Mouse (Mus musculus) MEL (cell line): ENCODE results near the gene Phlda2. TPM values are rescaled to one million over a fixed set of nuclear protein-coding genes. Genes with fewer than 3 reads are reported as not detected.

Source experiments
- DNase-seq: peaks from one replicate; pipeline ENCODE4 v3.0.0; 2011; ENCODE audit warnings: low read depth, low spot score
- H3K27ac ChIP-seq: 2 replicates; pipeline ENCODE4 v1.5.1; 2012; ENCODE audit warnings: low read depth, mild to moderate bottlenecking, control low read depth, low read length, moderate library complexity; ENCODE audit not compliant: control insufficient read depth
- H3K27me3 ChIP-seq, 2 experiments: fragments of 150-350 bp in 1 of 2; sonication (generic) in 1 of 2; 2 replicates each; pipeline ENCODE4 v1.6.1; 2012; ENCODE audit warnings: low read length in 2 of 2, mild to moderate bottlenecking in 2 of 2, improper control_type of control experiment in 1 of 2, moderate library complexity in 1 of 2; ENCODE audit not compliant: insufficient read depth in 2 of 2, control insufficient read depth in 1 of 2
- H3K36me3 ChIP-seq, 2 experiments: 2 replicates each; pipeline ENCODE4 v1.6.1; 2012 to 2014; ENCODE audit warnings: low read length in 2 of 2, improper control_type of control experiment in 1 of 2, inconsistent platforms in 1 of 2, mild to moderate bottlenecking in 1 of 2; ENCODE audit not compliant: insufficient read depth in 2 of 2, control insufficient read depth in 1 of 2
- H3K4me1 ChIP-seq, 2 experiments: fragments of 150-350 bp in 1 of 2; sonication (generic) in 1 of 2; 2 replicates each; pipeline ENCODE4 v1.6.1; 2012; ENCODE audit warnings: low read length in 2 of 2, improper control_type of control experiment in 1 of 2, mild to moderate bottlenecking in 1 of 2; ENCODE audit not compliant: insufficient read depth in 2 of 2, control insufficient read depth in 1 of 2
- H3K4me3 ChIP-seq, 2 experiments: fragments of 150-350 bp in 1 of 2; sonication (generic) in 1 of 2; 2 replicates each; pipeline ENCODE4 v1.5.1; 2012; ENCODE audit warnings: low read depth in 2 of 2, low read length in 2 of 2, mild to moderate bottlenecking in 2 of 2, moderate library complexity in 2 of 2, control low read depth in 1 of 2, improper control_type of control experiment in 1 of 2; ENCODE audit not compliant: control insufficient read depth in 1 of 2, insufficient read depth in 1 of 2
- H3K79me2 ChIP-seq: 2 replicates; pipeline ENCODE4 v1.6.1; 2012; ENCODE audit warnings: mild to moderate bottlenecking, low read length, moderate library complexity; ENCODE audit not compliant: control insufficient read depth, poor library complexity, insufficient read depth
- H3K9ac ChIP-seq: 2 replicates; pipeline ENCODE4 v1.6.1; 2012; ENCODE audit warnings: low read depth, mild to moderate bottlenecking, control low read depth, low read length, moderate library complexity; ENCODE audit not compliant: control insufficient read depth, poor library complexity, severe bottlenecking
- H3K9me3 ChIP-seq: fragments of 150-350 bp; sonication (generic); replicated peaks from 2 replicates; pipeline ENCODE4 v1.6.1; 2012; ENCODE audit warnings: mild to moderate bottlenecking, low read length, improper control_type of control experiment, moderate library complexity; ENCODE audit not compliant: insufficient read depth
- BHLHE40 ChIP-seq: IDR thresholded peaks from 2 replicates; pipeline ENCODE4 v1.6.1; 2012; ENCODE audit warnings: low read depth, mild to moderate bottlenecking, inconsistent platforms, low read length, improper control_type of control experiment, borderline replicate concordance
- CHD1 ChIP-seq: IDR thresholded peaks from 2 replicates; pipeline ENCODE4 v1.6.1; 2012; ENCODE audit warnings: low read depth, mild to moderate bottlenecking, inconsistent platforms, low read length, improper control_type of control experiment
- CTCF ChIP-seq, 3 experiments: IDR thresholded peaks in 2 of 3; conservative IDR thresholded peaks in 1 of 3; 2 replicates each; pipeline ENCODE4 v1.5.1; 2011 to 2012; ENCODE audit warnings: low read length in 3 of 3, low read depth in 2 of 3, mild to moderate bottlenecking in 2 of 3, improper control_type of control experiment in 1 of 3, inconsistent platforms in 1 of 3, mixed read lengths in 1 of 3, moderate library complexity in 1 of 3; ENCODE audit not compliant: control insufficient read depth in 1 of 3, insufficient read depth in 1 of 3, poor library complexity in 1 of 3, severe bottlenecking in 1 of 3
- EP300 ChIP-seq, 2 experiments: IDR thresholded peaks; 2 replicates each; pipeline ENCODE4 v1.6.1; 2011; ENCODE audit warnings: improper control_type of control experiment in 2 of 2, low read length in 2 of 2, low read depth in 1 of 2, mild to moderate bottlenecking in 1 of 2
- ETS1 ChIP-seq: IDR thresholded peaks from 2 replicates; pipeline ENCODE4 v1.6.1; 2012; ENCODE audit warnings: low read depth, mild to moderate bottlenecking, inconsistent platforms, low read length, improper control_type of control experiment, moderate library complexity
- GABPA ChIP-seq: IDR thresholded peaks from 2 replicates; pipeline ENCODE4 v1.6.1; 2012; ENCODE audit warnings: low read depth, mild to moderate bottlenecking, inconsistent platforms, low read length, improper control_type of control experiment, moderate library complexity
- GATA1 ChIP-seq: IDR thresholded peaks from 2 replicates; pipeline ENCODE4 v1.6.1; 2011; ENCODE audit warnings: low read depth, low read length, improper control_type of control experiment
- KAT2A ChIP-seq: conservative IDR thresholded peaks from 2 replicates; pipeline ENCODE4 v1.6.1; 2012; ENCODE audit warnings: low read depth, low read length, improper control_type of control experiment, inconsistent platforms
- MYB ChIP-seq: IDR thresholded peaks from 2 replicates; pipeline ENCODE4 v1.6.1; 2011; ENCODE audit warnings: mild to moderate bottlenecking, low read depth, low read length, improper control_type of control experiment
- MYC ChIP-seq: IDR thresholded peaks from 2 replicates; pipeline ENCODE4 v1.6.1; 2011; ENCODE audit warnings: low read depth, mild to moderate bottlenecking, low read length, improper control_type of control experiment, moderate library complexity
- POLR2A ChIP-seq, 2 experiments: IDR thresholded peaks; 2 replicates each; pipeline ENCODE4 v1.6.1; 2011 to 2012; ENCODE audit warnings: low read length in 2 of 2, mild to moderate bottlenecking in 2 of 2, control low read depth in 1 of 2, improper control_type of control experiment in 1 of 2, low read depth in 1 of 2, moderate library complexity in 1 of 2; ENCODE audit not compliant: control insufficient read depth in 1 of 2, insufficient read depth in 1 of 2, poor library complexity in 1 of 2
- POLR2AphosphoS2 ChIP-seq: IDR thresholded peaks from 2 replicates; pipeline ENCODE4 v1.6.1; 2011; ENCODE audit warnings: low read length, improper control_type of control experiment
- POLR2AphosphoS5 ChIP-seq: IDR thresholded peaks from 2 replicates; pipeline ENCODE4 v1.6.1; 2012; ENCODE audit warnings: low read depth, borderline replicate concordance, mild to moderate bottlenecking, inconsistent platforms, low read length, moderate library complexity, mixed read lengths
- RCOR1 ChIP-seq: IDR thresholded peaks from 2 replicates; pipeline ENCODE4 v1.6.1; 2012; ENCODE audit warnings: low read depth, mild to moderate bottlenecking, inconsistent platforms, low read length, improper control_type of control experiment
- SIN3A ChIP-seq: IDR thresholded peaks from 2 replicates; pipeline ENCODE4 v1.6.1; 2012; ENCODE audit warnings: low read length, improper control_type of control experiment, inconsistent platforms
- TCF12 ChIP-seq: IDR thresholded peaks from 2 replicates; pipeline ENCODE4 v1.6.1; 2014; ENCODE audit warnings: low read depth, mild to moderate bottlenecking, inconsistent platforms, low read length, improper control_type of control experiment, moderate library complexity
- USF2 ChIP-seq, 2 experiments: IDR thresholded peaks; 2 replicates each; pipeline ENCODE4 v1.6.1; 2011 to 2012; ENCODE audit warnings: improper control_type of control experiment in 2 of 2, low read length in 2 of 2, borderline replicate concordance in 1 of 2, inconsistent platforms in 1 of 2, low read depth in 1 of 2, mild to moderate bottlenecking in 1 of 2; ENCODE audit not compliant: insufficient read depth in 1 of 2
- ZC3H11A ChIP-seq: IDR thresholded peaks from 2 replicates; pipeline ENCODE4 v1.6.1; 2012; ENCODE audit warnings: low read depth, mild to moderate bottlenecking, inconsistent platforms, low read length, improper control_type of control experiment
- ZKSCAN1 ChIP-seq: IDR thresholded peaks from 2 replicates; pipeline ENCODE4 v1.6.1; 2012; ENCODE audit warnings: low read depth, mild to moderate bottlenecking, inconsistent platforms, low read length, improper control_type of control experiment, moderate library complexity
- ZMIZ1 ChIP-seq: IDR thresholded peaks from 2 replicates; pipeline ENCODE4 v1.6.1; 2012; ENCODE audit warnings: low read depth, mild to moderate bottlenecking, inconsistent platforms, low read length, improper control_type of control experiment, moderate library complexity
- polyA plus RNA-seq, 2 experiments: library from polyadenylated mRNA; stranded (reverse) in 1 of 2; unstranded in 1 of 2; fragments of >175 nt in 1 of 2; fragments of >200 nt in 1 of 2; gene quantifications; 2 replicates each; pipeline versions ENCODE4 v1.2.1 to v1.2.4; 2012; ENCODE audit warnings: low replicate concordance in 2 of 2, low read depth in 1 of 2; ENCODE audit not compliant: insufficient read length in 2 of 2, insufficient read depth in 1 of 2, missing spikeins in 1 of 2
- total RNA-seq: library from RNA; depleted of rRNA; stranded (reverse); fragments of 300-350 nt; gene quantifications from 2 replicates; pipeline ENCODE4 v1.2.3, GENCODE M21; 2012

Phlda2 gene
- total and polyA plus RNA-seq, 3 experiments = 152 to 253 TPM; not detected in 1

- TF ChIP-seq POLR2AphosphoS5 (no peak), POLR2A (IDR thresholded peaks at IDR 0.05; ENCODE audit: control insufficient read depth in 1 of 2, insufficient read depth in 1 of 2, low read depth in 1 of 2, low read length in 2 of 2, poor library complexity in 1 of 2) (peak; percentile 50 to 93; a peak in 3 of 4 replicates), SIN3A (peak; percentile 42), ZC3H11A (no peak), RCOR1 (no peak; the same call in 1 of the 2 replicates)
- TF ChIP-seq, all 39 proteins: peak for 17
These were observed at the start of gene Phlda2 (continued) for GRCm38 (mm10) chr7:143502418-143503200.

GRCm38 (mm10) chr7:143549588-143550220 is 46.8 kb upstream of the Phlda2 start:
- no peaks in the 10 kb centered on the region for H3K27me3 ChIP-seq
- H3K4me1 ChIP-seq = peaks cover 2 to 12% of the 10 kb centered on the region in 2 experiments; a peak in 2 of 4 replicates
- DNase-seq = peak; percentile 57
- H3K27ac ChIP-seq = peak overlapping the region; percentile 93
- H3K36me3 ChIP-seq = peaks cover 0 to 30% of the 10 kb centered on the region in 2 experiments; a peak in 2 of 4 replicates
- TF ChIP-seq EP300 (IDR thresholded peaks at IDR 0.05; ENCODE audit: low read depth in 1 of 2, low read length in 2 of 2) (peak in 1 of 2 experiments; percentile 23; a peak in 1 of 4 replicates), CTCF (IDR thresholded peaks at IDR 0.05 in 2 of 3, conservative IDR thresholded peaks at IDR 0.05 in 1 of 3; ENCODE audit: control insufficient read depth in 1 of 3, insufficient read depth in 1 of 3, low read depth in 2 of 3, low read length in 3 of 3, poor library complexity in 1 of 3, severe bottlenecking in 1 of 3) (no peak), CHD1 (0 out of 2 replicates have a peak, but pooled peaks have one; percentile 63), SIN3A (peak; percentile 50; the same call in 1 of the 2 replicates), BHLHE40 (no peak), MYB (no peak), ETS1 (peak; percentile 40; the same call in 1 of the 2 replicates), ZKSCAN1 (peak; percentile 48; the same call in 1 of the 2 replicates), KAT2A (no peak), GABPA (no peak), ZMIZ1 (peak; percentile 91; the same call in 1 of the 2 replicates), POLR2AphosphoS2 (peak; percentile 36; the same call in 1 of the 2 replicates), MYC (no peak), USF2 (IDR thresholded peaks at IDR 0.05; ENCODE audit: borderline replicate concordance in 1 of 2, insufficient read depth in 1 of 2, low read depth in 1 of 2, low read length in 2 of 2) (no peak), RCOR1 (peak; percentile 36; the same call in 1 of the 2 replicates), POLR2A (IDR thresholded peaks at IDR 0.05; ENCODE audit: control insufficient read depth in 1 of 2, insufficient read depth in 1 of 2, low read depth in 1 of 2, low read length in 2 of 2, poor library complexity in 1 of 2) (peak in 1 of 2 experiments; percentile 11; a peak in 2 of 4 replicates), GATA1 (peak; percentile 45; the same call in 1 of the 2 replicates), TCF12 (no peak)
- H3K9ac ChIP-seq = peak overlapping the region; percentile 97
- no peaks in the 10 kb centered on the region for H3K9me3 ChIP-seq
- peak overlapping the region; percentile 68 to 76 for H3K4me3 ChIP-seq
- peaks cover 38% of the 10 kb centered on the region for H3K79me2 ChIP-seq
